Mouse (Mus musculus) ES-E14 (cell line): ENCODE measurements around the gene Rbfox2.

Experiments used
- ZC3H11A ChIP-seq: IDR thresholded peaks from 2 replicates; pipeline ENCODE4 v1.6.1; 2012; ENCODE audit warnings: low read depth, mild to moderate bottlenecking, inconsistent platforms, low read length, borderline replicate concordance
- ZNF384 ChIP-seq: IDR thresholded peaks from 2 replicates; pipeline ENCODE4 v1.6.1; 2012; ENCODE audit warnings: low read depth, low read length, inconsistent platforms

GRCm38 (mm10) chr15:77342962-77343526 is 36.2 kb upstream of the Rbfox2 start:
- no peak for TF ChIP-seq ZC3H11A
- no peak for TF ChIP-seq ZNF384
